Comparison of ENCODE assay signal across 8 mouse cellular contexts in genomic region chr17:12317954-12318651, GRCm38 (mm10). TPM values are rescaled to one million over a fixed set of nuclear protein-coding genes. Genes with fewer than 3 reads are reported as not detected.
A peak's percentile ranks its signal among the peaks of the same experiment; 100 is the strongest.
DNase-seq lines count a peak whose midpoint lies in the region; ATAC-seq lines count a peak whose summit lies in the region.

No protein-coding gene starts in this region.

- peaks cover 30% of the 10 kb centered on the region for H3K4me1 ChIP-seq in hindbrain, embryonic 16.5 days (ENCODE audit: control insufficient read depth, insufficient read depth, low read depth, low read length)
- H3K4me1 ChIP-seq in midbrain, embryonic 10.5 days: peaks cover 30% of the 10 kb centered on the region

- peak overlapping the region; percentile 94 for H3K9ac ChIP-seq in hindbrain, embryonic 16.5 days (ENCODE audit: low read depth, low read length)

- peak overlapping the region; percentile 86 for H3K4me3 ChIP-seq in hindbrain, embryonic 16.5 days (ENCODE audit: low read length)
- peak overlapping the region; percentile 98 for H3K4me3 ChIP-seq in midbrain, embryonic 10.5 days

- peak; percentile 28 for DNase-seq in kidney, adult 11 months
- DNase-seq in kidney, postnatal 14 days: no peak
- peak; percentile 17 for DNase-seq in ES-CJ7 (ENCODE audit: low read depth, low spot score)
- peak; percentile 74 for DNase-seq in embryo, embryonic 11 days
- no peak for DNase-seq in midbrain, embryonic 10.5 days (ENCODE audit: low spot score)
- DNase-seq in adrenal gland, postnatal 36 days: no peak
- no peak for DNase-seq in gastrocnemius, postnatal 14 days

- no peaks in the 10 kb centered on the region for H3K36me3 ChIP-seq in hindbrain, embryonic 16.5 days (ENCODE audit: control insufficient read depth, insufficient read depth, low read length)
- H3K36me3 ChIP-seq in midbrain, embryonic 10.5 days: no peaks in the 10 kb centered on the region

- H3K27me3 ChIP-seq in hindbrain, embryonic 16.5 days (replicated peaks; ENCODE audit: control insufficient read depth, insufficient read depth, low read length): no peaks in the 10 kb centered on the region
- no peaks in the 10 kb centered on the region for H3K27me3 ChIP-seq in midbrain, embryonic 10.5 days (ENCODE audit: low read depth, poor library complexity, severe bottlenecking)

- intact Hi-C loops in gastrocnemius, postnatal 14 days (cut with DNase I; ENCODE audit: low total_unique reads): no loop called here

- 0% methylated on average over 43 of the region's 59 CpGs for WGBS in hindbrain, embryonic 16.5 days
- WGBS in midbrain, embryonic 10.5 days: under 1% methylated on average over 59 of the region's 59 CpGs

- H3K4me2 ChIP-seq in hindbrain, embryonic 16.5 days (ENCODE audit: low read length): peak overlapping the region; percentile 76

- H3K9me3 ChIP-seq in hindbrain, embryonic 16.5 days (ENCODE audit: control insufficient read depth, low read length): no peaks in the 10 kb centered on the region
- H3K9me3 ChIP-seq in midbrain, embryonic 10.5 days (replicated peaks): no peaks in the 10 kb centered on the region

- H3K27ac ChIP-seq in hindbrain, embryonic 16.5 days (ENCODE audit: low read depth, low read length): peak overlapping the region; percentile 99
- H3K27ac ChIP-seq in midbrain, embryonic 10.5 days (replicated peaks): peak overlapping the region; percentile 99

- peak; percentile 80; the same call in 1 of the 2 replicates for ATAC-seq in hindbrain, embryonic 16.5 days

RNA-seq across cellular contexts. Expression of gene Map3k4, which starts 0.5 kb away (rescaled TPM):
- 33.1 and 39.7 TPM in 2 replicates for polyA plus RNA-seq in hindbrain, embryonic 16.5 days (2015; fragmentation: Nextera tagmentation; extraction: Ambion mirVana)
- polyA plus RNA-seq in midbrain, embryonic 10.5 days (2016; fragmentation: Nextera tagmentation; extraction: Ambion mirVana): 42.3 and 45.3 TPM in 2 replicates
- 10 to 100 TPM; 20.1 to 27.4 TPM for total RNA-seq in adrenal gland, postnatal 36 days (2021)
- 10 to 100 TPM; 15.4 to 22.5 TPM for total RNA-seq in gastrocnemius, postnatal 14 days (2021)

Comparison
In these comparisons a context has a peak if more than half of its experiments do, and no peak if none do; other contexts are left out.
1. DNase-seq: peak in kidney, adult 11 months (single experiment), ES-CJ7 (single experiment) and embryo, embryonic 11 days (single experiment); none in kidney, postnatal 14 days (single experiment), midbrain, embryonic 10.5 days (single experiment), adrenal gland, postnatal 36 days (0 of 2) and gastrocnemius, postnatal 14 days (single experiment).